Mouse (Mus musculus): ENCODE results near the gene Lrp2bp.

Gene Lrp2bp

DNA sequence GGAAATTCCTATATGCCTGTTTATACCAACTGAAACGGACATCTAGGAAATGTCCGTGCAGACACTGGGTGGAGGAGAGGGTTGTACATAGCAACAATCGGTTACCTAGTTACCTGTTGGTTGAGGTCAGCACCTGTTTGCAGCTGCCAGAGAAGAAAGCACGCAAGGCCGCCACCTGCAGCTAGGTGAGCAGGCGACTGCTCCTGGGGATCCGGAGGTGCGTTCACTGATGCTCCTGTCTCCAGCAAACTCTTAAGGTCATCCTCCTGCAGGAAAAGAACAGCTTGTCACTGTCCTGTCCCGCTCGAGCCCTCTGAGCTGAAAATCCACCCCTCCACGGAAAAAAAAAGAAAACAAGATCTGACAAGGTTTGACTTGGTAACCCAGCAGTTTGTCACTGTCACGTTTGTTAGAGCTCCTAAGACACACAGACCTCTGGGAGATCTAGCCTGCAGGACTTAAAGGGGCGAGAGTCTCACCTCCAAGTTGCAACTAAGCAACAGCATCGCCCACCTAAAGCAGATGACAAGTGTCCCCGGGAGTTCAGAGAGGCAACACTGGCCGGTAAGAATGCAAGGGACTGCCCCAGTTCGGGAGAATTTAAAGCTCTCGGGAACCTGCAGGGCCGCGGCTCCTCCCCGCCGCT, at the start of gene Lrp2bp:
Gene Lrp2bp (plus strand): TSS at position 166 of the 646 bp plus-strand sequence.
- DNase-seq (ENCODE audit: low read depth, low spot score), result peak; percentile 32

DNA sequence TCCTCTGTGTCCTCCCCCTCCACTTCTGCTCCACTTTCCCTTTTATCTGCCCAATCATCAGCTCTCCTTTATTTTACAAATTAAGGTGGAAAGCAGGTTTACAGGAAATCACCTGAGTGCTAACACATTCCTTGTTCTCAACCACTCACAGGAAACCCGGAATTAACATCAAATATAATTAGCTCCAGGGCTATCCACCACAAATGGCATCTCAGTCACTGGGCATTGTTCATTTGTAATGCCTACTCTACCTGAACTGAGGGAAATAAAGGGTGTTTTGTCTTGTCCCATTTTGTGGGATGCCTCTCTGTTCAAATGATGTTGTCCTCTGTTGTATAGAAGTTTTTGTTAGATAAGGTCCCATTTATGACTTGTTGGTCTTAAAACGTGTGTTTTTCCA, 48.5 kb upstream of the Lrp2bp start:
- DNase-seq (ENCODE audit: low read depth, low spot score), result no peak

DNA sequence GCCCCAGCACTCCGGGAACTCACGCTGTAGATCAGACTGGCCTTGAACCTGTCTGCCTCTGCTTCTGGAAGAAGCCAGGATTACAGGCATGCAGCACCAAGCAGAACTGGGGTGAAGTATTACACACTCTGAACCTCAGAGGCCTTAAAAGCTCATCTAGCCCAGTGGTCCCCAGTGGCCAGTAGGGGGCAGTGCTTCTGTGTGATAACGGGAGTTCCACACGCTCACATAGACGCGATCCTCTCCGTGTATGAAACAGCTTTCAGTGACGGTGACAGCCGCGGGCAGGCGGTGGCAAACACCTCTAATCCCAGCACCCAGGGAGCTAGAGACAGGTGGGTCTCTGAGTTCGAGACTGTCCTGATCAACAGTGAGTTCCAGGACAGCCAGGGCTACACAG, 28.2 kb upstream of the Lrp2bp start:
- DNase-seq (ENCODE audit: low read depth, low spot score), result no peak

GRCm38 (mm10) chr8:45973988-45974505, 25.1 kb upstream of the Lrp2bp start:
- DNase-seq (ENCODE audit: low read depth, low spot score), result no peak

DNA sequence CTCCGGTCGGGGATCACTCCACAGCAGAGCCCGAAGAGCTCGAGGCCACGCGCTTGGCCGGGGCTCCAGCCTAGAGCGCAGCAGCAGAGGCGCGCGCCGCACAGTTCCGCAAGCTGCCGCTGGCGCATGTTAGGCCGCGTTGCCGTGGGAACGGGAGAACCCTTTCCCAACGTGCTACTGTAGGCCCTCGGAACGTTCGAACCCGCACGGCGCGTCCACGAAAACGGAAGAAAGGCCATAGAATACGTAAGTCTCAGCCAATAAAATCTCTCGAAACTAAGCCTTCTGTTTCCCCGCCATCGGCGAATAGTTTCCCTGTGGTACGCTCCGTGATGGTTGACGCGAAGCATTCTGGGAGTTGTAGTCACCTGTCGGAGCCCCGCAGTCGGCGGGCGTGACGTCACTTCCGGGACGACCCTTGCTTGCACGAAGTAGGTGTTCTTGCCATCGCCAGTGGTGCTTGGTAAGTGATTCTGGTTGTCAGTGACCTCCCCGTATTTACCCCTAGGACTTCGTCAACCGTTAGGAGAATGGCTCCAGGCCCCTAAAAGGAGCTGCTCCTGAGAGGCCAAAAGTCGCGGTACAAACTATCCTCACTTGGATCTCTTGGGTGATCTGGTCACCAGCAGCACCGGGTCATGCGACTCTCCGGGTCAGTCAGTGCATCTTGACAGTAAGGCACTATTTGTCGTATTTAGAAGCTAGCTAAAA, 23.8 kb upstream of the Lrp2bp start, which contains the start of the genes 1700029J07Rik and Ufsp2:
Gene 1700029J07Rik (minus strand): TSS at position 127 of the 711 bp plus-strand sequence.
Gene Ufsp2 (plus strand): TSS at position 403 of the 711 bp plus-strand sequence.
- peak; percentile 98 for DNase-seq (ENCODE audit: low read depth, low spot score)

DNA sequence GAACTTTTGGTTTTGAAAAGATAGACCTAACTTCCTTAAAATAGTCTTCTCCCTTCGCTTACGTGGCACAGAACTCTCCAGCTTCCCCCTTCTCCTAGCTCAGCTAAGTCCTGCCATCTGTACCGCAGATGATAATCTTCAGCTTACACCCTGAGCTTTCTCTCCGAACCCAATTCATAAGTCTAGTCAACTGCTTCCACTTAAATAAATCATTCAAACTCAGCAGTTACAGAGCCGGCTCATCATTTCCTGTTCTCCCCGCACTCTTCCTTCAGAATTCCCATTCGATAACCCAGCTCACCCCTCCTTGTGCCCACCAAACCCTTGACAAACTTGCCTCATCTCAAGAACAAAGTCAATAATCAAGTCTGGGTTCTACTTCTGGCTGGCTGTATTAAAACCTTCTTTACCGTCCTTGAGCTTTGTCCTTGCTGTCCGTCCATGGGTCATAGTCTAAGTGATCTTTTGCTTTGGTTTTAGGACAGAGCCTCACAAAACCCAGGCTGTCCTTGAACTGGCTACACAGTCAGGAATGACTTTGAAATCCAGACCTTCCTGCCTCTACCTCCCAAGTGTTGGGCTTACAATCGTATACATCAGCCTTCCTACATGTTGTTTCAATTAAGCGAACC, 23.1 kb upstream of the Lrp2bp start:
- DNase-seq (ENCODE audit: low read depth, low spot score), result no peak

DNA sequence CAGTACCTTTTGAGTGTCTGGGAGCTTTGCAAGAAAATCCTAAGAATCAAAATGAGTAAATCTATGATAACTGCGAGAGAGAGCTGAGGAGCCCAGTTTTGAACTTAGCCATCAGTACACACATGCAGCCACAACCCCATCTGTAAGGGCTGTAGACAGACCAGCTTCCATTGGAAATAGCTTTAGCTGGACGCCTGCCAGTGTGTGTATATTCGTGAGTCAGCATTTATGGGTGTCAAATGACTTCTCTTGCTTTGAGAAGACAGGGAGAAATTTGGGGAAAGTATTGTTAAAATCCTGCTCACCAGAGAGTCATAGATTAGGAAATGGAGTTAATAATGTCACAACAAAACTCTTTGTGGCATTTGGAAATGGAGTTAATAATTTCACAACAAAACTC, 12.4 kb upstream of the Lrp2bp start:
- DNase-seq (ENCODE audit: low read depth, low spot score), result no peak

DNA sequence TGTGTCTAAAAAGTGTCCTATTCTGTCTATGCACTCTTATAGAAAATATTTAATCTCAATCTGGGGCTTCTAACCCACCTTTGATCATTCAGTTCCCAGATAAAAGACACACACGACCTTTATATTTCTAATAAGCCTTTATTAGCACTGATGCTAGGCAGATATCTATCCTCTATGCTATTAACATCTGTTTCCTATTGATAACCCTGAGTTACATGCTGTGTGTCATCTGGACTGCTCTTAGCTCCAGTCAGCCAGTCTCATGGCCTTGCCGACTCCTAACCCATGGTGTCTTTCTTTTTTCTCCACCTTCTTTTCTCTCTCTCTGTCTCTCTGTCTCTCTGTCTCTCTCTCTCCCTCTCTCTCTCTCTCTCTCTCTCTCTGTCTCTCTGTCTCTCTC, 10.9 kb upstream of the Lrp2bp start:
- no peak for DNase-seq (ENCODE audit: low read depth, low spot score)

DNA sequence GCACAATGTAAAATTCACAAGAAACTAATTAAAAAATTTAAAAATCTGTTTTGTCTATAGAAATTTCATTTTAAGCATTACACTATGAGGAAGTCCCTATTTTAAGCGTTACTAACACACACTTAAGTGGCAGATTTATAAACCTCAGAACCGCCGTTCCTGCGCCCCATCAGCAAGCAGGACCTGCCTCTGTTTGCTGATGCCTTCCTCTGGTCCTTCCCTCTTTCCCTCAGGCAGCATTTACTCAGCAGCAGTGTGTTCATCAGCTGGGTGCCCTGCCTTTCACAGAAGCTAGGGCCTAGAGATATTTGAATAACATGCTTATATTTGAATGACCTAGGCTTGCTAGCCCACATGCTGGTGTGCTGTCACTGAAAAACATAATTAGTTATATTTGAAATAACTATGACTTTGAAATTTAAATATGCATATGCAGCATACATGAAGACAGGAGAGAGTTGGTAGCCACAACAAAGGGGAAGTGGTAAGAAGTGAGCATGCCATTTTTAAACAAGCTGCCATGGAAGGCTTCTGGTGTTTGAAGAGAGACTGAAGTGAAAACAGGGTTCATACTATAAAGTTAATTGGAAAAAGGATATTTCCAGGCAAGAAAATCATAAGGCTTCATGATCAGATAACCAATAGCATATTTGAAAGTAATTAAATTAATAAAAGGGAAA, 8.3 kb upstream of the Lrp2bp start:
- no peak for DNase-seq (ENCODE audit: low read depth, low spot score)

DNA sequence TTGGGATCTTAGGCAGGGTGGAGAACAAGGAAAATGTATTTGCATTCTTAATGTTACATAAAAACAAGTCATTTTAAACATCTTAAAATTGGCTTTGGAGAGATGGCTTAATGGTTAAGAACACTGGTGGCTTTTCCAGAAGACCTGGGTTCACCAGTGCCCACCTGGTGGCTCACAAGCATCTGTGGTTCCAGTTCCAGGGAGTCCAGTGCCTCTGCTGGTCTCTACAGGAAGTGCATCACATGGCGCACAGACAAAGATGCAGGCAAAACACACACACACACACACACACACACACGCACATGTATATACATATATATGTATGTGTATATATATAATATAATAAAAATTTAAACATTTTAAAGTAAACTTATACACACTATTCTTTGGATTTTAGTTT, 5.0 kb upstream of the Lrp2bp start:
- peak; percentile 37 for DNase-seq (ENCODE audit: low read depth, low spot score)

GRCm38 (mm10) chr8:45995576-45995975, 3.5 kb upstream of the Lrp2bp start:
- DNase-seq (ENCODE audit: low read depth, low spot score), result no peak

- DNase-seq (ENCODE audit: low read depth, low spot score), result no peak
Measured at GRCm38 (mm10) chr8:45998228-45998627, 875 bp upstream of the Lrp2bp start.

DNA sequence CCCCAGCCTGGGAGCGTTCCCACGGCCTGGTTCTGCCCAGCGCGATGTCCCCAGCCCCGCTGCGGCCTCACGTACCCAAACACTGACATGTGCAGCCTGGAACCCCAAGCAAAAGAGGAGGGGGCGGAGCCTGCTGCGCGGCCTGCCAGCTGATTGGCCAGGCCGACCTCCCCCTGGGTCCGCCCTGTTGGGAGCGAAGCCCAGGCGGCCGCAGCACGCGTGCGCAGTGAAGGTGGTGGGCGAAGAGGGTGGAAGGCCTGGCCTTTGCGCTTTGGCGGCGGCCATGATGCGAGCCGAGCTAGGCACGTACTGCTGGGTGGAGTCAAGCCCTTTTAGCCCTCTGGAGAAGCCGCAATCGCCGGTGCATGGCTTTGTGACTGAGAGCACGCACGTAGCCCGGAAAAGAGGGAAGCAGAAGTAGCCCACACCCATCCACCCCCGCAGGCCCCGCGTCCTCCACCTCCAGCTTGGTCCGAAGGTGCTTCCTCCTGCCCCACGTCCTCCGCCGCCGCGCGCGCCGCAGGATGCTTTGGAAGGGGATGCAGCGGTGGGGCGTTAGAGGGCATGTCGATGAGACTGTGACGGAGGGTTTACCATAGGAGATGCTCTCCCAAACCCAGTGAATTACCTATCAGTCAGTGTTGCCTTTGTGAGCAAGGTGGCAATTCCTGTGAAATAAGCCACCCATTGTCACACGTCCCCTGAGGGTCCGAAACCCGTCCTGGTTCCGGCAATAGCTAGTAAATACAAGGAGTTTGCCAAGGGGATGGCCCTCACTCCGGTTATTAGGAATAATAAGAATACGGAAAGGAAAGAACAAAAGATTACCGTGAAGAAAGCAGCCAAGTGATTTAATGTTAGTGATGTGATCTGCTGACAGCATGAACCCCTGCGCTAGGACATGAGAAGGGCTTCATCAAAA, 942 bp downstream of the Lrp2bp start:
- DNase-seq (ENCODE audit: low read depth, low spot score), result peak; percentile 98

- DNase-seq (ENCODE audit: low read depth, low spot score), result no peak
Measured at GRCm38 (mm10) chr8:46005596-46005995, 6.5 kb downstream of the Lrp2bp start, which contains the start of gene Ankrd37. Ankrd37 (minus strand) TSS chr8:46005707.

DNA sequence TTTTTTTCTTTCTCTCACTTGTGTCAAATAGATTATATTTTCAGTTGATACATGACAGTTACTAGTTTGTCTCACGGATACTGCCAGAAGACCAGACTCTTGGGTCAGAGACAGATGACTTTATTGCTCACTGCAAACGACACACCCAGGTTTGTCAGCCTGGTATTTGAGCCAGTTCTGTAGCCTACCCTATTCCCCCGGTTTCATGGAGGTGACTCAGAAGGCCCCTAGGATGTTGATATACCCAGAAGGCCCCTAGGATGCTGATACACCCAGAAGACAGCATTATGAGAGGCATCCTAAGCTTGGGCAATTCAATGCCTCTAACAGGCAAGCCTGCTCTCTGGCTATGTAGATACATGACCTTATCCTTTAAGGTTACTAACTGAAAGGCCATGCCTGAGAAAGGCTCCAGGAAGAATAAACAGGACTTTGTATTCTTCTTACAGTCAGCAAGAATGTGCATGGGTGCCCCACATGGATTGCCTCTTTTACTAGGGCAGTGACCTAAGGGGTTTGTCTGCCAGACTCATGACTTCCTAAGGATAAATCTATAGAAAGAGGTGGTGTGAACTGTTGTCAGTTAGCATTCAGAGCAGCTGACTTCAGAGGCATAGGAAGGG, 8.1 kb downstream of the Lrp2bp start:
- no peak for DNase-seq (ENCODE audit: low read depth, low spot score)

GRCm38 (mm10) chr8:46010306-46010705, 11.2 kb downstream of the Lrp2bp start:
- no peak for DNase-seq (ENCODE audit: low read depth, low spot score)

DNA sequence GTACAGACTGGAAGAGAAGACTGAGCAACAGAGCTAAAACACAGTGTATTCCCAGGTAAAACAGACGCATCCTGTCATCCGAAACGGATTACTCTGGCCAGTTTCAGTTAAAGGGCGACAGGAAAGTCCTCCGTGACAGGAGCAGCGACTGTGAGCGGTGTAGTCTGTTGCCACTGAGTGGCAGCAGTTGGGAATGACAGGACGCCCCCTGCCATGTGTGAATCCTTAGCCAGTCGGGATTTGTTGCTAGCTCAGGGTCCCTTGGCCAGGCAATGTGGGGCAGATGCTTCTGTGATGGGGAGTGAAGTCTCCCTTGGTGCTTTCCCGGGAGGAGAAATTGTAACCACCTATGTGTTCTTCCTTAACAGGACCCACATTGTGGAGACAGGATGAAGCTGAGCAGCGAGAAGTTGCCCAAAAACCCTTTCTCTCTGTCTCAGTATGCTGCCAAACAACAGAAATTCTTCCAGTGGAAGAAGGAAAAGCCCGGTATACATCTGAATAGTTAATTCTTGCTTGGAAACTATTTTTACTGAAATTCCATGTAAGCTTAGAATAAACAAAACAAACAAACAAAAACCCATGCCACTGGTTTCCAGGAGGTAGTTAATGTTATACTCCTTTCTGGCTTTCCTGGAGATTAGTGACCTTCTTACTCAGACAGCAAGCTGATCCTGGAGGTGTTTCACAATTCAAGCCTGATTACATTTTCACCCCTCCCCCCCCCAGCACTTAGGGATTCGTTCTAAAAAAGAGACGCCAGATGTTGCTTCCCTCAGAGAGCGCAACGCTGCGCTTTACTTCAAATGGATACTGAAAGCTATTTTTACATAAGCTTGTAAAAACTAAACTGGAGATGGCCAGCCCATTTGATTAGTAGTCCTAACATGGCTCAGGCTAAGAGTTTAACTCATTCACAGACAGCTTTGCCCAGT, 11.9 kb downstream of the Lrp2bp start:
- DNase-seq (ENCODE audit: low read depth, low spot score), result no peak

DNA sequence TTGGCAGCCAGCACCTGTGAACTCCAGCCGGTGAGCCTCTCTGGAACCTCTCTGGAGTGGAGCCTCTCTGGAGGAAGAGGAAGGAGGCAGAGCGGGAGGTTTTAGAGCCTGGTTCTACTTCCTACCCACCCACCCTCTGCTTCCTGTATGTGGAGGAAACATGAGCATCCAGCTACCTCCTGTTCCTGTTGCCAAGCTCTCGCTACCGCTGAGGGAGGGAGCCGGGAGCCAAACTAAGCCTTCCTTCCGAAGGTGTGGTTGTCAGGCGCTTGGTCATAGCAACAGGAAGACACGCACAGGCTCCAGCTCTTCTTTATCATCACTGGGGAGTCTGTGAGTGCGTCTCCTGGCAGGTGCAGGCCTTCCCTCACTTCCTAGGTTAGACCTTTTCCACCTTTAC, 23.1 kb downstream of the Lrp2bp start:
- DNase-seq (ENCODE audit: low read depth, low spot score), result no peak

- no peak for DNase-seq (ENCODE audit: low read depth, low spot score)
Measured at GRCm38 (mm10) chr8:46022758-46023157, 23.7 kb downstream of the Lrp2bp start.

Data from CD4-positive helper T cell, adult 2 months (primary cell).